Mouse (Mus musculus) macrophage (primary cell): ENCODE data around the gene Rnf224. TPM values are rescaled to one million over a fixed set of nuclear protein-coding genes. Genes with fewer than 3 reads are reported as not detected.

ENCODE experiments used
- H3K27ac ChIP-seq: fragments of 350-480 bp; formaldehyde crosslinking; 2 replicates; pipeline ENCODE4 v1.9.0; 2021
- H3K36me3 ChIP-seq: fragments of 350-480 bp; formaldehyde crosslinking; 2 replicates; pipeline ENCODE4 v1.9.0; 2021; ENCODE audit errors: inconsistent target
- H3K4me3 ChIP-seq: fragments of 350-480 bp; formaldehyde crosslinking; 2 replicates; pipeline ENCODE4 v1.9.0; 2021; ENCODE audit errors: inconsistent target
- H3K79me2 ChIP-seq: fragments of 350-480 bp; formaldehyde crosslinking; 2 replicates; pipeline ENCODE4 v1.9.0; 2021; ENCODE audit errors: inconsistent target
- WGBS: methylation state at CpG from one replicate; pipeline ENCODE4 v1.1.7; 2026; ENCODE audit warnings: inconsistent platforms; ENCODE audit not compliant: missing documents; 5-methylcytosine and 5-hydroxymethylcytosine counted together
- polyA plus RNA-seq: library from polyadenylated mRNA; stranded (reverse); fragments of 250-400 nt; gene quantifications from 3 replicates; pipeline ENCODE4 v1.2.4, GENCODE M21; 2018; ENCODE audit warnings: inconsistent platforms
- total RNA-seq, 78 experiments: library from RNA; depleted of rRNA; stranded (reverse); fragments of 250-400 nt; gene quantifications; 1 replicate in 9 of 78; 2 replicates in 24 of 78; 3 replicates in 43 of 78; 4 replicates in 2 of 78; pipeline ENCODE4 v1.2.4; 2018; ENCODE audit warnings: inconsistent platforms in 56 of 78

The Rnf224 gene
- not detected for total RNA-seq (2018; cell fraction: chromatin; rRNA removed)
- total RNA-seq (2018; cell fraction: cytosol; rRNA removed): not detected
- total RNA-seq (2018; cell fraction: nucleus; rRNA removed): not detected
- not detected in 3 replicates for polyA plus RNA-seq

DNA sequence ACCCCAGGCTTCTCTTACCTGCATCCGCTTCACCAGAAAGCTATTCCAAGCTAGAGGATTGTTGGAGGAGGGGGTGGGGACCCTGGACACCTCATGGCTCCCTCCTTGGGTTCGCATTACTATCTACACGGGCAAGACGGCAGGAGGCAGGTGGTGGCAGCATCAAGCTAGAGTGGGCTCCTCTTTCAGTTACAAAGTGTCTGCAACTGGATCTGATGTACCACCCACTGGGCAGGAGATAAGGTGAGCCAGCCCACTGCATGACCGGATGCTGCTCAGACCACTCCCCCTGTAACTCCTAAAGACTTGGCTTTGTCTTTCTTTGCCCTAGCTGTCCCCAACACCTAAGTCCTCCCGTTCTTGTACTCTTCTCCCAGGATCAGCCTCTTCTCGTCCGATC is at the start of gene Rnf224:
Gene Rnf224, minus strand, starts transcription at position 174 of the 400 bp plus-strand sequence.
- H3K79me2 ChIP-seq: no peaks in the 10 kb centered on the region
- 87% methylated on average over 8 of the region's 8 CpGs for WGBS
- H3K27ac ChIP-seq: no peak within 1 kb of the TSS
- no peaks in the 10 kb centered on the region for H3K36me3 ChIP-seq
- no peak within 1 kb of the TSS for H3K4me3 ChIP-seq

DNA sequence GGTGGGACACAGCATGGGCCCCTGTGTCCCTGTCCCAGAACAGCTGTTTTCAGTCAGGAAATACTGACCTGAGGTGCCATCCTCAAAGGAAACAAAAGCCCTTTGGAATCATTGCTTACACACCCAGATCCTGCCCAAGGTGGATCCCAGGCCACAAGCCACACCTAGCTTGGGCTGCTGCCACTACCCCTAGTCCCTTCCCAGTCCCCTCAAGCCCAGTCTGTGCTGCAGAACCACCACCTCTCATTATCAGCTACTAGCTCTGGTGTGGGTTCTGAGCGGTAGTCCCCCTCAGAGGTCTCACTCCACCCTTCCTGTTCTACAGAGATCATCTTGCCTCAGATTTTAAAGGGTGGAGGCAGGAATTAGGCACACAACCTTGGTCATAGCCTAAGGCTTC is 49.7 kb upstream of the Rnf224 start:
- Histone ChIP-seq H3K79me2 (no peaks in the 10 kb centered on the region), H3K27ac (no peak overlapping the region), H3K36me3 (peaks cover 43% of the 10 kb centered on the region), H3K4me3 (no peak overlapping the region)
- 89% methylated on average over 1 of the region's 1 CpGs for WGBS

DNA sequence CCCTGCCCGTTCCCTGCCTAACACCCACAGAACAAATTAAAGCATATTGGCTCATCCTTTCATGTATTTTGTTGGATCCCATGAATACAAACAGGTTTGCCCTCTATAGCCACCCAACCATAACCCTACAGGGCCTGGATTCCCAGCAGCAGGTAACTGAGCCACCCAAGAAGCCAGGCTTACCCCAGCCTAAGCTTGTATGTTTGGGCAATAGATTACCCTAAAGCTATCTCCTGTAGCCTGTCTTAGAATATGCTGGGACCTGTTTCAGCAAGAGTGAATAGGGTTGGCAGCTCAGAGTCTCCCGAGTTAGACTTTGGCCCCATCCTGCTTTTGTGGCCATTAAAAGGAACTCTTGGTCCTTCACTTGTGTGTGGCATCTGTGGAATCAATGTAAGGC is 49.0 kb upstream of the Rnf224 start:
- no peaks in the 10 kb centered on the region for H3K79me2 ChIP-seq
- 92% methylated on average over 2 of the region's 2 CpGs for WGBS
- peaks cover 50% of the 10 kb centered on the region for H3K36me3 ChIP-seq
- H3K27ac ChIP-seq: no peak overlapping the region
- no peak overlapping the region for H3K4me3 ChIP-seq

DNA sequence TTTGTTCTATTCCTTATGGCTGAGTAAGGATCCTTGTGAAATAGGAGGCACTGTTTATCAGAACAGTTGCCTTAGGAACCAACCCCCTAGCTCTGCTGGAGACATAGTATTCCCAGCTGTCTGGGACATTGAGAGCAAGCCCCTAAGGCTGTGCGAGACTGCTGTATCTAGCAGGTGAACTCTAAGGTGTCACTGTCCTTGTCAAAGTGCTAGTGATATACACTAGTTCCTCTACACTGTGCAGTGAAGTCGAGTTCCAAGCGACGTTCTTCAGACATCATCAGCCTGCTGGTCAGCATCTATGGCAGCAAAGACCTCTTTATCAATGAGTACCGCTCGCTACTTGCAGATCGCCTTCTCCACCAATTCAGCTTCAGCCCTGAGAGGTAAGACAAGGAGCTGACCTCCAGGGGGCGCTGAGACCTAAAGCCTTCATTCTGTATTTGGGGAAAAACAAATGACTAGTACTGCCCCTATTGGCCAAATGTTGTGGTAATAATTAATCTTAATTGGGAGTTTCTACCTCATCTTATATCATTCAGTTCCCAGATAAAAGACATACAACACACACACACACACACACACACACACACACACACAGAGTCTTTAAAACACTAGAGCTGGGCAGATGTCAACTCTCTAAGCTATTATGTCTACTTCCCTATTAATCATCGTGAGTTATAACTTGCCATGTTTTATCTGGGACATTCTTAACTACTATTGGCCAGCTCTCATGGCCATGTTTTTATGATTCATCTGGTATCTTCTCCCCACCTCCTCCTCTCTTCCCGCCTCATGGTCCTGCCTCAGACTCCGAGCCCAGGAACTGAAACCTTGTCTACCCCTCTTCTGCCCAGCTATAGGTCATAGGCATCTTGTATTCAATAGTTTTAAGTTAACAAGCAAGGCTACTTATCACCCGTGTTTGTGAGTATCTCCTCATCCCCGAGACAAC is 42.6 kb upstream of the Rnf224 start:
- 73% methylated on average over 13 of the region's 13 CpGs for WGBS
- peaks cover 1% of the 10 kb centered on the region; the same call in 1 of the 2 replicates for H3K79me2 ChIP-seq
- H3K36me3 ChIP-seq: peaks cover 92% of the 10 kb centered on the region
- no peak overlapping the region for H3K27ac ChIP-seq
- no peak overlapping the region for H3K4me3 ChIP-seq

DNA sequence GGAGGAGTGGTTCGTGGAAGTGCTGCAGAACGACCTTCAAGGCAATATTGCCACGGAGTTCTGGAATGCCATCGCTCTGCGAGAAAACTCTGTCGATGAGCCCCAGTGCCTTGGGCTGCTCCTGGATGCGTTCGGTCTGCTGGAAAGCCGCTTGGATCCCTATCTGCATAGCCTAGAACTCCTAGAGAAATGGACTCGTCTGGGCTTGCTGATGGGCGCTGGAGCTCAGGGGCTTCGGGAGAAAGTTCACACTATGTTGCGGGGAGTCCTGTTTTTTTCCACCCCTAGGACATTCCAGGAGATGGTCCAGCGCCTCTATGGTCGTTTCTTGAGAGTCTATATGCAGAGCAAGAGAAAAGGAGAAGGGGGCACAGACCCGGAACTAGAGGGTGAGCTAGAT is 36.4 kb upstream of the Rnf224 start:
- Histone ChIP-seq H3K36me3 (peaks cover 52% of the 10 kb centered on the region), H3K79me2 (peaks cover 43% of the 10 kb centered on the region), H3K27ac (peak overlapping the region; percentile 38), H3K4me3 (peak overlapping the region; percentile 97)
- WGBS: 39% methylated on average over 16 of the region's 16 CpGs

DNA sequence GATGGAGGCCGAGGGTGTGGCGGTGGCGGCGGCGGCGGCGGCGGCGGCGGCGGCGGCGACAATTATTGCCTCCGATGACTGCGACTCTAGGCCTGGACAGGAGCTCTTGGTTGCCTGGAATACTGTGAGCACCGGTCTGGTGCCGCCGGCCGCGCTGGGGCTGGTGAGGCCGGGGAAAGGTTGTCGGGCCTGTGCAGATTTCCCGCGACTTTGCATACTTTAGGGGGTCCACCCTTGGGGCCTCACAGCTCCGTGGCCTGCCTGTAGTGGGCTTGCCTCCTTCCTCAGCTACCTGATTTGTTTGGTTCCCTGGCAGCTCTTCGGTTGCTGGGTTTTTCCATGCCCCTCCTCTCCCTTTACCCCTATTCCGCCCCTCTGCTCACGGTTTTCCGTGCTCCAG is 35.9 kb upstream of the Rnf224 start:
- Histone ChIP-seq H3K36me3 (peaks cover 47% of the 10 kb centered on the region), H3K27ac (peak overlapping the region; percentile 38)
- under 1% methylated on average over 18 of the region's 29 CpGs for WGBS

DNA sequence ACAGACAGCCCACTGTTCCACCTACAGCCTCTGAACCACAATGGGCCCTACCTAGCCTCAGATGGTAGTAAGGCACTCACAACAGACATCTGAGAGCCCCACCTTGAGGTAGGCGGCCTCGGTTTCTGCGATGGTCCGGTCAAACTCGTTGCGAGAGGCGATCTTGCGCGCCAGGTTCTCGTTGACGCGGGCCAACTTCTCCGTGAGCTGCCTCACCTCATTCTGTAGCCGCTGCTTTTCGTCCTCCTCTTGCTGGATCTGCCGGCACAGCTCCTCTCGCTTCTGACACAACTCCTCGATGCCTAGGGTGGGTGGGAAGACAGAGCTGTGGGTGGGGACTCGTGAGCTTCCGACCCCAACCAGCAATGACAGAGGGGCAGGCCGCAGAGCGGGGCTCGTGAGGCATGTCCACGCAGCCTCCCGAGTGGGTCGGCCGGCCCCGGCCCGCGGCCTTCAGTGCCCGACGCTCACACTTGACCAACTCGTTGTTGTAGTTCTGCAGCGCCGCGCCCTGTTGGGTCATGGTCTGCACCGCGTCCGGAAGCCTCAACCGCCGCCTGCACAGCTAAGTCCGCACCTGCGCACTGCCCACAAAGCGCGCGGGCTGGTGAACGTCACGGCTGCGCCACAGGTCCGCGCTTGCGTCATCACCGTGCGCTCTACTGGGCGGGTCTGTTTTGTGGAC is 35.4 kb upstream of the Rnf224 start, which contains the start of the genes Ssna1 and Anapc2:
Gene Ssna1, minus strand, starts transcription at position 612 of the 685 bp plus-strand sequence.
Gene Anapc2, plus strand, starts transcription at position 652 of the 685 bp plus-strand sequence.
- H3K36me3 ChIP-seq: peaks cover 42% of the 10 kb centered on the region
- under 1% methylated on average over 48 of the region's 55 CpGs for WGBS

More for the DNA sequence above, 35.9 kb upstream of the Rnf224 start:
- H3K79me2 ChIP-seq: peaks cover 48% of the 10 kb centered on the region
- H3K4me3 ChIP-seq: peak overlapping the region; percentile 97

DNA sequence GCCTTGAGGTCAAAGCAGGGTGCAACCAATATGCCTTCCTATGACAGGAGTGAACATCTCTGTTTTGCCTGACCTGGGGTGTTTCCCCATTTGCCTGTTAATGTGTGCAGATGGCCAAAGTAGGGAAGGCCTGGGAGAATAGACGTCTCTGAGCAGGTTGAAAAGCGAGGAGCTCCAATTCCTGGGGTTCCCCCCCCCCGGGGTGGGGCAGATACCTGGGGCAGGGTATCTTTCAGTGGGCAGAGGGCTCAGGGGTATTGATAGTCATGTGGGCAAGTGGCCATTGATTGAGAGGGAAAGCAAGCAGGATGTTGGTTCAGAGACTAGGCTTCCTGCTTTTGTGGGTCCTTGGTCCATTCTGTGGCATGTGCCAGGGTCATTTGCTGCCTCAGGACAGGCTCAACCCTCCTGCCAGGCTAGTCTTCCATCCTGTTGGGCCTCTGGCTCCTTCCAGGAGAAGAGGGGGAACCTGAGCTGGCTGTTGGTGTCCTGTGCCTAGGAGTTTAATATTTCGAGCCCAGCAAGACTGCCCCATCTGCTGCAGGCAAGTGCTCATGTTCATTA is 31.2 kb upstream of the Rnf224 start:
- no peak overlapping the region for H3K27ac ChIP-seq
- WGBS: 95% methylated on average over 4 of the region's 4 CpGs

More for the DNA sequence above, 35.4 kb upstream of the Rnf224 start, which contains the start of the genes Ssna1 and Anapc2:
- Histone ChIP-seq H3K27ac (peak within 1 kb of the TSS; percentile 64), H3K79me2 (peaks cover 54% of the 10 kb centered on the region), H3K4me3 (peak within 1 kb of the TSS; percentile 97)

DNA sequence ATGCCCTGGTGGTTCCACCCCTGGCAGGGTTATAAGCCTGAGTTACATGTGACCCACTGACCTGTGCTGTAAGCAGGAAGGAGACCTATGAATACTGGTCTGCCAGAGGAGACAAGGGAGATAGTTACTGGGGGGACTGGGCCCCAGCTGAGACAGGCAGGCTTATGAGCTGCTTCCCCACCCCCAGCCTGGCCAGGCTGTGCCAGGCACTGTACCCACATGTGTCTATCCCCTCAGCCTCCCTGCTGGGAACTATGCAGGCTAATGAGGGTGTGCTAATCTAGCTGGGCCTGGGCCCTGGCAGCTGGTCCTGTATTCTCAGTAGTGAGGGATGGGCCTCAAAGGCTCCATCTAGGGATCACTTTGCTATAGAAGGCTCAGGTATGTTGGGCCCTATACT is 30.7 kb upstream of the Rnf224 start:
- Histone ChIP-seq H3K4me3 (no peak overlapping the region), H3K27ac (no peak overlapping the region), H3K79me2 (peaks cover 70% of the 10 kb centered on the region), H3K36me3 (peaks cover 11% of the 10 kb centered on the region; the same call in 1 of the 2 replicates)

More for the DNA sequence above, 31.2 kb upstream of the Rnf224 start:
- Histone ChIP-seq H3K79me2 (peaks cover 75% of the 10 kb centered on the region), H3K4me3 (no peak overlapping the region), H3K36me3 (peaks cover 11% of the 10 kb centered on the region; the same call in 1 of the 2 replicates)

DNA sequence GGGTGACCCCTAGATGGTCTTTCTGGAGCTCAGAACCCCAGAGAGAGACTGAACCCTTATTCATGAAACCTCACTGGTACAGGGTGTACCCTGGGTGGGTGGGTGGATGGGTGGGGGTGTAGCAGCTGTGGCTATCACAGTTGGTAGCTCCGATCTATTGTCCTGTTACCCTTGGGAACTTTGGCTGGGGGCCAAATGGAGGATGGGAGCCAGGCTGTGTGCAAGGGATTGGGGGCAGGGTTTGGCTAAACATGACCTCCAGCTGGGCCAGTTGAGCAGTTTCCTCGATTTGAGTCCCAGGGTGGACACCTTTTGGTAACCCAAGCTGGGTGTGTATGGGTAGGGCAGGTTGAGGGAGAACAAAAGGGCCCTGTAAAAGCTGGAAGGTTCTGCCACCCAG is 30.1 kb upstream of the Rnf224 start:
- Histone ChIP-seq H3K4me3 (no peak overlapping the region), H3K36me3 (peaks cover 11% of the 10 kb centered on the region; the same call in 1 of the 2 replicates), H3K27ac (peak overlapping the region; percentile 39; the same call in 1 of the 2 replicates), H3K79me2 (peaks cover 67% of the 10 kb centered on the region)
- WGBS: 67% methylated on average over 2 of the region's 2 CpGs

DNA sequence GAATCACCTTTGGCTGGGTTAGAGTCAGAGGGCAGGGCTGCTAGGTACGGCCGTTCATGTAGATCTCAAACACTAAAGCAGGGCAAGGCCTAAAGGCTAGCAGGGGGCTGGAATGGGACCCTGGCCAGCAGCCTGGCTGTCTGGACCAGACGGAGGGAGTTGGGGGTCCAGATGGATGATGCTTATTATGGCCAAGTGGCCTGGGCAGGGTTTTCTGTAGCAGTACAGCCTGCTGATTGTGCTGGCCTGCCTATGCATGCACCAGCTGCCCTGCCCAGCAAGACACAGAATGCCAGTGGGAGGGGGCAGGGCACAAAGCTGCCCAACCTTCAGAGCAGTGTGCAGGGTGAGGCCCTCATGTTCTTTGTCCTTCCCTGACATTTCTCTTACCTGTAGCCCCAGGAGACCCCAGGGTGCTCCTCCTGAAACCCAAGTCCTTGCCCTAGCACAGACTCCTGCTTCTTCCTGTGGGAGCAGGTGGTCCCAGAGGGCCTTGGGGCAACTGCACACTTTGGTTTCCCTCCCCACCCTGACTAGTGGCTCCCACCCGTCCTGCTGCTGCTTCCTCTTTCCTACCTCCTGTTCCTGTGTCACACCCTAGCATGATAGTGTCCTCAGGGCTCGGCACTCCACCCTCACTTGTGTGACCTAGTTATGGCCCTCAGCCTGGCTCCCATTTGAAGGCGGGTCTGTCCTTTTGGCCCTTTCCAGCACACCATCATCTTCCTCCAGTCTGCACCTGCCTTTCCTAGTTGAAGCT is 29.5 kb upstream of the Rnf224 start:
- Histone ChIP-seq H3K79me2 (peaks cover 60% of the 10 kb centered on the region), H3K27ac (peak overlapping the region; percentile 39), H3K4me3 (no peak overlapping the region; the same call in 1 of the 2 replicates), H3K36me3 (peaks cover 11% of the 10 kb centered on the region; the same call in 1 of the 2 replicates)
- WGBS: 52% methylated on average over 6 of the region's 6 CpGs

DNA sequence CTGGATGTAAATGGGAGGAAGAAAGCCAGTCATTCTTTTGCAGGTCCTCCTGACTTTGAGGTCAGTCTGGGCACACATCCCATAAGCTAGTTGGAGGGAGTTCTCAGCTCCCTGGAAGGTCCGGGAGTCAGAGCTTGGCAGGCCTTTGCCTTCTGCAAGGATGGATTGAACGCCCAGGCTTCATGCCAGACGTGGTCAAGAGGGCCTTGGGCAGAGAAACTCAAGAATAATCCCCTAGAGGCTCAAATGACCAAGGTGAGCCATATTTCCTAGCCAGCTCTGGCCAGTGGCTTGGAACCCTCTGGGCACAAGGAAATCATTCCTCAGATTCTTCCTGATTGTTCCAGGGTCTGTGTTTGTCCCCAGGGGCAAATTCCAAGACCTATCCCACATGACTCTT is 28.3 kb upstream of the Rnf224 start:
- Histone ChIP-seq H3K27ac (no peak overlapping the region), H3K4me3 (no peak overlapping the region)

DNA sequence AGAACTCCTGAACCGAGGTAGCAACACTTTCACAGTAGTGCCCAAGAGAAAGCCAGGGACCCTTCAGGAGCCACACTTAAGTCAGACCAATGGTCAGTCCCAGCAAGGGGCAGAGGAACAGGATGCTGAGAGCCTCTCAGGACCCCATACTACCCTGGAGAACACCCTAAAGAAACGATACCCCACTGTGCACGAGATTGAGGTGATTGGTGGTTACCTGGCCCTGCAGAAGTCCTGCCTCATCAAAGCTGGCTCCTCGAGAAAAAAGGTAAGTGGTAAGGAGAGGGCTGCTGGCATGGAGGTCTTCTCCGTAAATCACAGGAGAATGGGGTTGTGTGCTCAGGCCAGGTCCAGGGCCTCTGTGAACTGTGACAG is 27.7 kb upstream of the Rnf224 start:
- WGBS: 85% methylated on average over 5 of the region's 5 CpGs
- no peak overlapping the region for H3K4me3 ChIP-seq

More for the DNA sequence above, 28.3 kb upstream of the Rnf224 start:
- 94% methylated on average over 3 of the region's 3 CpGs for WGBS
- Histone ChIP-seq H3K79me2 (peaks cover 48% of the 10 kb centered on the region; the same call in 1 of the 2 replicates), H3K36me3 (peaks cover 6% of the 10 kb centered on the region; the same call in 1 of the 2 replicates)

More for the DNA sequence above, 27.7 kb upstream of the Rnf224 start:
- Histone ChIP-seq H3K27ac (no peak overlapping the region), H3K36me3 (0 out of 2 replicates have a peak, but pooled peaks cover under 1% of the 10 kb centered on the region), H3K79me2 (peaks cover 47% of the 10 kb centered on the region; the same call in 1 of the 2 replicates)
